Mouse (Mus musculus) 3T3-L1 (cell line): ENCODE measurements at regions not wholly inside any gene's neighbourhood (a gene's known extent, or its start where the extent isn't known, plus 50 kb on each side); places are given as distances from the start of the nearest gene placed in this dataset.
"Not testable (repeated sequence)": the region's sequence is repeated elsewhere in the genome, so short reads cannot be mapped to it uniquely, and the experiment has no call there.

Experiments used
- DNase-seq: peaks from one replicate; pipeline ENCODE4 v3.0.0-alpha.2; 2015; ENCODE audit warnings: low read depth, low spot score

GRCm38 (mm10) chr1:13042326-13042725, 1628.4 kb downstream of the A830018L16Rik start:
- no peak for DNase-seq

GRCm38 (mm10) chr1:13050140-13050775, 1636.4 kb downstream of the A830018L16Rik start:
- DNase-seq = peak; percentile 31

GRCm38 (mm10) chr1:13051433-13052066, 1637.6 kb downstream of the A830018L16Rik start:
- not testable (repeated sequence) for DNase-seq

GRCm38 (mm10) chr1:13052067-13052460, 1638.2 kb downstream of the A830018L16Rik start:
- peak; percentile 47 for DNase-seq

- no peak for DNase-seq
These were observed 1643.8 kb downstream of the A830018L16Rik start for GRCm38 (mm10) chr1:13057741-13058140.

GRCm38 (mm10) chr1:13059616-13060320, 1645.9 kb downstream of the A830018L16Rik start:
- no peak for DNase-seq
